Mouse (Mus musculus) cortical plate, adult 2 months (tissue): Measurements from ENCODE around the gene Rnf212b.

Experiments
- CTCF ChIP-seq: fragments of 200-500 bp; IDR thresholded peaks from 2 replicates; pipeline ENCODE4 v1.5.1; 2011; ENCODE audit warnings: mild to moderate bottlenecking, control low read depth, low read length; ENCODE audit not compliant: insufficient read depth; ENCODE audit errors: extremely low read depth
- POLR2A ChIP-seq: fragments of 200-500 bp; IDR thresholded peaks from 2 replicates; pipeline ENCODE4 v1.6.1; 2011; ENCODE audit warnings: mild to moderate bottlenecking, low read length, control low read depth; ENCODE audit not compliant: insufficient read depth; ENCODE audit errors: extremely low read depth

DNA sequence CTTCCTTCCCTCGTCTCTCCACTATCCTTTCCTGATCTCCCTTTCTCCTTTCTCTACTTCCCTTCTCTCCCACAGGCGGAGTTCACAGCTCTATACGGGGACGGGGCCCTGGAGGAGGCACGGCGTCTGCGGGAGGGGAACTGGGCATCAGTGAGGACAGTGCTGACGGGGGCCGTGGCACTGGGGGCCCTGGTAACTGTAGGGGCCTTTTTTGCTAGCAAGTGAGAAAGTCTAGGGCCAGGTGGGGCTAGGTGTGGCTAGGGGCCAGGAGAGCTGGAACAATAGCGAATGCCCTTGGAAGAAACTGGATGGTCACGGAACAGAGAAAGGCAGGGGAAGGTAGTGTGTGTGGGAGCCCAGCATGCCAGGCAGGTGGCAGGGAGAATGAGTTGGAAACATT lies 71.4 kb downstream of the Rnf212b start:
- TF ChIP-seq POLR2A (no peak), CTCF (no peak)
